Mouse (Mus musculus) CH12.LX (cell line): ENCODE results near the gene Cyp4a14.
"Not testable (repeated sequence)": the region's sequence is repeated elsewhere in the genome, so short reads cannot be mapped to it uniquely, and the experiment has no call there.

Experiments
- BHLHE40 ChIP-seq: IDR thresholded peaks from 2 replicates; pipeline ENCODE4 v1.6.1; 2011; ENCODE audit warnings: mild to moderate bottlenecking, low read depth, low read length, improper control_type of control experiment
- CHD2 ChIP-seq: IDR thresholded peaks from 2 replicates; pipeline ENCODE4 v1.6.1; 2011; ENCODE audit warnings: low read length, improper control_type of control experiment
- CTCF ChIP-seq, 2 experiments: IDR thresholded peaks in 1 of 2; conservative IDR thresholded peaks in 1 of 2; 2 replicates each; pipeline ENCODE4 v1.5.1; 2011 to 2012; ENCODE audit warnings: low read depth in 2 of 2, low read length in 2 of 2, improper control_type of control experiment in 1 of 2, inconsistent platforms in 1 of 2, mild to moderate bottlenecking in 1 of 2, moderate library complexity in 1 of 2
- EP300 ChIP-seq: IDR thresholded peaks from 2 replicates; pipeline ENCODE4 v1.6.1; 2011; ENCODE audit warnings: low read length, improper control_type of control experiment
- JUND ChIP-seq: conservative IDR thresholded peaks from 2 replicates; pipeline ENCODE4 v1.6.1; 2011; ENCODE audit warnings: low read depth, low read length, improper control_type of control experiment
- MAFK ChIP-seq: IDR thresholded peaks from 2 replicates; pipeline ENCODE4 v1.6.1; 2011; ENCODE audit warnings: low read length, improper control_type of control experiment; ENCODE audit not compliant: insufficient replicate concordance
- SIN3A ChIP-seq: IDR thresholded peaks from 2 replicates; pipeline ENCODE4 v1.6.1; 2012; ENCODE audit warnings: low read length, improper control_type of control experiment, inconsistent platforms
- ZKSCAN1 ChIP-seq: IDR thresholded peaks from 2 replicates; pipeline ENCODE4 v1.6.1; 2012; ENCODE audit warnings: low read depth, inconsistent platforms, low read length, improper control_type of control experiment, borderline replicate concordance
- ZNF384 ChIP-seq: IDR thresholded peaks from 2 replicates; pipeline ENCODE4 v1.6.1; 2012; ENCODE audit warnings: low read depth, low read length, improper control_type of control experiment, inconsistent platforms

GRCm38 (mm10) chr4:115518000-115518399, 22.1 kb upstream of the Cyp4a14 start, which contains the start of gene Cyp4a10:
- not testable (repeated sequence) for TF ChIP-seq SIN3A; MAFK; BHLHE40; CTCF (conservative IDR thresholded peaks at IDR 0.05 in 1 of 2, IDR thresholded peaks at IDR 0.05 in 1 of 2; ENCODE audit: low read depth in 2 of 2, low read length in 2 of 2); CHD2; ZKSCAN1; ZNF384; JUND; EP300
